Mouse (Mus musculus): ENCODE measurements around the gene AC124502.3.

DNA sequence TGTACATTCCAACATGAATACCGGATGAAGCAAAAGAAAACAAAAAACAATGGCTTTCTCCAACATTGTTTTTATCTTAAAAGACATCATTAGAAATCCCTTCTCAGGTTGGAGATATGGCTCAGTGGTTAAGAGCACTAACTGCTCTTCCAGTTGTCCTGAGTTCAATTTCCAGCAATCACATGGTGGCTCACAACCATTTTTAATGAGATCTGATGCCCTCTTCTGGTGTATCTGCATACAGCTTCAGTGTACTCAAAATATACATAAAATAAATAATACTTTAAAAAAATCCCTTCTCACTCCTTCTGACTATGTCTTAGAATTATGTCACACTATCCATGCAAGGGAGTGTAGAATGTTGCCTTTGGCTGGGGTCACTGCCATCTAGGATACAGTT is 40.6 kb downstream of the AC124502.3 start:
- no peak for TF ChIP-seq POLR2A (IDR thresholded peaks at IDR 0.05; ENCODE audit: extremely low read depth, insufficient read depth, low read length)
- no peak for TF ChIP-seq CTCF (IDR thresholded peaks at IDR 0.05; ENCODE audit: low read depth, low read length)

Data from liver, adult 2 months (tissue).